Mouse (Mus musculus) thymus, adult 2 months (tissue): Measurements from ENCODE around the gene Pstk.

Experiments used
- CTCF ChIP-seq: fragments of 200-500 bp; IDR thresholded peaks from 2 replicates; pipeline ENCODE4 v1.5.1; 2012; ENCODE audit warnings: mild to moderate bottlenecking, control low read depth, low read length, moderate library complexity, borderline replicate concordance; ENCODE audit not compliant: control insufficient read depth, poor library complexity, insufficient read depth; ENCODE audit errors: extremely low read depth
- POLR2A ChIP-seq: fragments of 200-500 bp; IDR thresholded peaks from 2 replicates; pipeline ENCODE4 v1.6.1; 2012; ENCODE audit warnings: mild to moderate bottlenecking, low read length, control low read depth, moderate library complexity; ENCODE audit not compliant: control insufficient read depth, poor library complexity, insufficient read depth; ENCODE audit errors: extremely low read depth

GRCm38 (mm10) chr7:131424912-131425311 is 54.0 kb downstream of the Pstk start:
- no peak for TF ChIP-seq CTCF
- TF ChIP-seq POLR2A: no peak
